Mouse (Mus musculus): ENCODE results near the gene Auts2. TPM values are rescaled to one million over a fixed set of nuclear protein-coding genes. Genes with fewer than 3 reads are reported as not detected.

Gene Auts2
- polyA plus RNA-seq, 1 experiment from 2014 or later = 32.6 TPM

DNA sequence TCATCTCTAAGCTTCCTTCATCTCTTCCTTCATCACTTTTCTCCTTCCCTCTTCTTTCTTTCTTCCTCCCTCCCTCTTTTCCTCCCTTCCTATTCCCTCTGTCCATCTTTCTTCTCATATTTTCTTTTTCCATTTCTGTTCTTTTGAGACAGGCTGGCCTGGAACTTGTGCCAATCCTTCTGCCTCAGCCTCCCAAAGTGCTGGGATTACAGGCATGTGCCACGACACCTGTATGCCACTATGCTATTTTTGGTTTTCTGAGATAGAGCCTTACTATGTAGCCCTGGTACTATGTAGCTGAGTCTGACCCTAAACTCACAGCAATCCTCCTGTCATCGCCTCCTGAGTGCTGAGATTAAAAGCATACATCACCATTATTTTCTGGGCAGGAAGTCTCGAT lies 1023.6 kb downstream of the Auts2 start:
- H3K27ac ChIP-seq (ENCODE audit: low read depth, low read length) = no peak overlapping the region
- H3K9me3 ChIP-seq (ENCODE audit: control insufficient read depth, low read length) = no peaks in the 10 kb centered on the region
- H3K9ac ChIP-seq (ENCODE audit: low read depth, low read length) = no peak overlapping the region
- no peak for ATAC-seq (ENCODE audit: low FRiP score, low TSS enrichment)
- WGBS = 93% methylated on average over 3 of the region's 3 CpGs
- H3K36me3 ChIP-seq (ENCODE audit: control insufficient read depth, insufficient read depth, low read length) = no peaks in the 10 kb centered on the region
- no peak overlapping the region for H3K4me2 ChIP-seq (replicated peaks; ENCODE audit: low read depth, low read length)
- H3K27me3 ChIP-seq (ENCODE audit: control insufficient read depth, insufficient read depth, low read length) = no peaks in the 10 kb centered on the region
- H3K4me3 ChIP-seq (ENCODE audit: low read length) = no peak overlapping the region
- peaks cover 23% of the 10 kb centered on the region; the same call in 1 of the 2 replicates for H3K4me1 ChIP-seq (ENCODE audit: control insufficient read depth, insufficient read depth, low read length)

DNA sequence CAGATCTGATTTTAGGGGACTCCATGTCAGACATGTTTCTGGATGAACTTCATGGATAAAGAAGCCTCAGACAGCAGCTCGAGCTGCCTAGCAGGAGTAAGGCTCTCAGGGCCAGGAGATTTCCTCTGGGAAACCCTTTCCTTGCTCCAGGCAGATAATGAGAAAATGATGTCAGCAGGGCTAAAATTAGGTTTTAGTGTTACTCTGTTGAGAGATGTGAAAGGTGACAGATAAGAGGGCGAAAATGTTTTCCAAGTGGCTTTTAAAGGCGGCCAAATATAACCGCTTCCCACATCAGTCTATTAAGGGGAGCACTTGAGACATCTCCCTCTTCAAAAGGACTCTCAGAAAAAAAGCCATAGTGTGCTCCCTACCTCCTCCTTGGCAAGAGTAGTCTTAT lies 1025.5 kb downstream of the Auts2 start:
- no peak overlapping the region for H3K4me3 ChIP-seq (ENCODE audit: low read length)
- no peaks in the 10 kb centered on the region for H3K36me3 ChIP-seq (ENCODE audit: control insufficient read depth, insufficient read depth, low read length)
- H3K9me3 ChIP-seq (ENCODE audit: control insufficient read depth, low read length) = no peaks in the 10 kb centered on the region
- no peaks in the 10 kb centered on the region for H3K27me3 ChIP-seq (ENCODE audit: control insufficient read depth, insufficient read depth, low read length)
- H3K4me1 ChIP-seq (ENCODE audit: control insufficient read depth, insufficient read depth, low read length) = 0 out of 2 replicates have a peak, but pooled peaks cover 11% of the 10 kb centered on the region
- H3K9ac ChIP-seq (ENCODE audit: low read depth, low read length) = no peak overlapping the region
- WGBS = 69% methylated on average over 4 of the region's 4 CpGs
- no peak overlapping the region for H3K4me2 ChIP-seq (replicated peaks; ENCODE audit: low read depth, low read length)
- no peak for ATAC-seq (ENCODE audit: low FRiP score, low TSS enrichment)
- H3K27ac ChIP-seq (ENCODE audit: low read depth, low read length) = no peak overlapping the region

DNA sequence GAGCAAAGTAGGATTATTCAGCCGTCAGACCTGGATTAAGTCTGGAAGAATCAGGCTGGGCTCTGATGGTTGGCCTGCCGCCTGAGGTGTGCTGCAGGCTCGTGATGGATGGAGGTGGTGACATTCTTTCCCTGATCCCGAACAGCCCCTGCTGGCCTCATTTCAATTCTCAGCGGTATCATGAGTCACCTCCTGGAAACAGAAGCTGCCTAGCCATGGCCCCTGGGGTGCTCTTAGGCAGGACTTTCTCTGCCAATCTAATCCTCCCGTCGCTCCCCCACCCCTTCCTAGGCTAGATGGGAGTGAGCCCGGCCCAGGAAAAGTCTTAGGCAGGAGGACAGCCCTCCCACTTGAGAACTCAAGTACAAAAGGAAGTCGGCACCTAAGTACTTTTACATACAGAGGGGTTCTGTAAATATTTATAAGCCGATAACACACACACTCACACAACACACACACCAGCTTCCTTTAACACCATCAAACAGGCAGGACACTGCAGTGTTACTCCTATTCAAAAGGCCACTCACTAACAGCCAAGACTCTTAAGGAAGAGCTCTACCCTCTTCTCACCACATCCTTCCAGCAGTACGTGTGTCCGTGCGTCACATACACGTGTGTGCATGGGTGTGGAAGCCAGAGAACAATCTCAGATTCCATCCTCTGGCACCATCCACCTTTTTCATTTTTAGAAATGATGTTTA lies 1027.3 kb downstream of the Auts2 start:
- peak; percentile 59 for ATAC-seq (ENCODE audit: low FRiP score, low TSS enrichment)
- 29% methylated on average over 14 of the region's 14 CpGs for WGBS
- no peak overlapping the region for H3K4me2 ChIP-seq (replicated peaks; ENCODE audit: low read depth, low read length)
- H3K9ac ChIP-seq (ENCODE audit: low read depth, low read length) = no peak overlapping the region
- H3K27me3 ChIP-seq (ENCODE audit: control insufficient read depth, insufficient read depth, low read length) = no peaks in the 10 kb centered on the region
- peaks cover 2% of the 10 kb centered on the region; the same call in 1 of the 2 replicates for H3K36me3 ChIP-seq (ENCODE audit: control insufficient read depth, insufficient read depth, low read length)
- no peak overlapping the region for H3K27ac ChIP-seq (ENCODE audit: low read depth, low read length)
- H3K4me3 ChIP-seq (ENCODE audit: low read length) = no peak overlapping the region
- 0 out of 2 replicates have a peak, but pooled peaks cover 11% of the 10 kb centered on the region for H3K4me1 ChIP-seq (ENCODE audit: control insufficient read depth, insufficient read depth, low read length)
- H3K9me3 ChIP-seq (ENCODE audit: control insufficient read depth, low read length) = no peaks in the 10 kb centered on the region

DNA sequence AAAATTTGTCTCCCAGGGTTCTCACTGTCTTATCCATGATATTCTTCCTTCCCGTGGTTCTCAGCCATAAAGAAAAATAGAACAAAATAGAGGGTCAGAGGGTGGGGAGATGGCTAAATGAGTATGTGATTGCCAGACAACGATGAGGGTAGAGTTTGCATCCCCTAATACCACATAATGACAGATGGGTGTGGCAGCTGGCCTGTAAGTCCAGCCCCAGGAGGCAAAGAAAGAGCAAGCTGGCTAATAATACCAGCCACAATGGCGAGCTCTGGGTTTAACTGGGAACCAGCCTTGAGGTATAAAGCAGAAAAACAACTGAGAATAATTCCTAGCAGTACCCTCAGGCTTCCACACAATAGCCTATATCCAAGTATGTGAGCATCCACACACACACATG lies 1029.4 kb downstream of the Auts2 start:
- 0 out of 2 replicates have a peak, but pooled peaks cover 11% of the 10 kb centered on the region for H3K4me1 ChIP-seq (ENCODE audit: control insufficient read depth, insufficient read depth, low read length)
- no peak for ATAC-seq (ENCODE audit: low FRiP score, low TSS enrichment)
- H3K36me3 ChIP-seq (ENCODE audit: control insufficient read depth, insufficient read depth, low read length) = peaks cover 2% of the 10 kb centered on the region; the same call in 1 of the 2 replicates
- H3K4me2 ChIP-seq (replicated peaks; ENCODE audit: low read depth, low read length) = no peak overlapping the region
- no peaks in the 10 kb centered on the region for H3K9me3 ChIP-seq (ENCODE audit: control insufficient read depth, low read length)
- WGBS = 77% methylated on average over 3 of the region's 3 CpGs
- H3K9ac ChIP-seq (ENCODE audit: low read depth, low read length) = no peak overlapping the region
- H3K4me3 ChIP-seq (ENCODE audit: low read length) = no peak overlapping the region
- no peak overlapping the region for H3K27ac ChIP-seq (ENCODE audit: low read depth, low read length)
- no peaks in the 10 kb centered on the region for H3K27me3 ChIP-seq (ENCODE audit: control insufficient read depth, insufficient read depth, low read length)

DNA sequence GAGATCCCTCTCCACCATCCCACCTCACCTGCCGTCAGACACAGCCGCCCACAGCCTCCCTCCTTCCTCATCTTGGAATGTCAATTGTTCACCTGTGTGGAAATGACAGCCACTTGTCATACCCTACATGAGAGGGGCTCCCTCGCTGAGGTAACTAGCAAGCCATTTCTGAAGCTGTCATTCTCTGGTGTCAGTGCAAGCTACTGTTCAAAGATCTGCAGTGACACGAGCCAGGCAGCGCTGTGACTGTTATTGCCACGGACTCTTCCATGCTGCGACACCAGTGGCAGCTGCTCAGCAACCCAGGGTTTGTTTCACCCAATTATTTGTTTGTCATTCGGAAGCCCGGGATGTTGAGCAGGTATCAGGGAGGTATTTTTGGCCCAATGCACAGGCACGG lies 1030.5 kb downstream of the Auts2 start:
- no peak overlapping the region for H3K4me3 ChIP-seq (ENCODE audit: low read length)
- 92% methylated on average over 10 of the region's 10 CpGs for WGBS
- H3K9me3 ChIP-seq (ENCODE audit: control insufficient read depth, low read length) = no peaks in the 10 kb centered on the region
- H3K27me3 ChIP-seq (ENCODE audit: control insufficient read depth, insufficient read depth, low read length) = no peaks in the 10 kb centered on the region
- H3K4me1 ChIP-seq (ENCODE audit: control insufficient read depth, insufficient read depth, low read length) = 0 out of 2 replicates have a peak, but pooled peaks cover 11% of the 10 kb centered on the region
- no peak overlapping the region for H3K27ac ChIP-seq (ENCODE audit: low read depth, low read length)
- no peak overlapping the region for H3K4me2 ChIP-seq (replicated peaks; ENCODE audit: low read depth, low read length)
- no peak for ATAC-seq (ENCODE audit: low FRiP score, low TSS enrichment)
- peaks cover 2% of the 10 kb centered on the region; the same call in 1 of the 2 replicates for H3K36me3 ChIP-seq (ENCODE audit: control insufficient read depth, insufficient read depth, low read length)
- H3K9ac ChIP-seq (ENCODE audit: low read depth, low read length) = no peak overlapping the region

DNA sequence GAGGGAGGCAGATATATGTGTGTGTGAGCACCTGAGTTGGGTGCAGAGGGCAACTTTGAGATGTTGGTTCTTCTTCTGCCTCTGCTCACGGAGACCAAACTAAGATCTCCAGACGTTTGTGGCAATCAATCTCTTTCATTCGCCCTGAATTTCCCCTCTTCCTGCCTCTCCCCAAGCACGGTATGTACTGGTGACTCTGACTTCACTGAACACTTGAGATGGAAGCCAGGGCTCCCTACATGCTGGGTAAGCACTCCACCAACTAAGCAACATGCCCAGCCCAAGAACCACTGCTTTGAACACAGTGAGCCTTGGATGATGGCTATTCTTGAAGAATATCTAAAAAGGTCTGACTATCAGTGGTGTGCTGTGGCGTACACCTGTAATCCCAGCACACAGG lies 1032.5 kb downstream of the Auts2 start:
- 78% methylated on average over 5 of the region's 5 CpGs for WGBS
- peaks cover 2% of the 10 kb centered on the region; the same call in 1 of the 2 replicates for H3K36me3 ChIP-seq (ENCODE audit: control insufficient read depth, insufficient read depth, low read length)

DNA sequence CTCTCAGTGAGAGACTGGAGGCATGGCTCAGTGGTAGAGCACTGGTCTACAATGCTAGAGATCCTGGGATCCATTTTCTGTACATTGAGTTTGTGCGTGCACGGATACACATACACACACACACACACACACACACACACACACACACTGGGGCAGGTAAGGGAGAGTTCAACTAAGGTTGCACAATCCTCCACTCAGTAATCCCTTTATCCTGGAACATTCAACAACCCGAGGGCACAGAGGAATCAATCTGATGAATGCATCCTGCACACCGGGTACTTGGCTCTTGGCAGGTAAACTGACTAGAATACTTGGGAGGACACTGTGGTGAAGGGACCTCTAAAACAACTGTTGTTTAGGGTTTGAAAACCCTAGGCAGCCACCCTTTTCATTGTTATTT lies 1033.8 kb downstream of the Auts2 start:
- ATAC-seq (ENCODE audit: low FRiP score, low TSS enrichment) = no peak
- no peak overlapping the region for H3K4me3 ChIP-seq (ENCODE audit: low read length)
- H3K9me3 ChIP-seq (ENCODE audit: control insufficient read depth, low read length) = no peaks in the 10 kb centered on the region
- WGBS = 98% methylated on average over 4 of the region's 4 CpGs
- H3K36me3 ChIP-seq (ENCODE audit: control insufficient read depth, insufficient read depth, low read length) = peaks cover 2% of the 10 kb centered on the region; the same call in 1 of the 2 replicates
- H3K9ac ChIP-seq (ENCODE audit: low read depth, low read length) = no peak overlapping the region
- no peak overlapping the region for H3K27ac ChIP-seq (ENCODE audit: low read depth, low read length)
- no peaks in the 10 kb centered on the region for H3K4me1 ChIP-seq (ENCODE audit: control insufficient read depth, insufficient read depth, low read length)
- H3K4me2 ChIP-seq (replicated peaks; ENCODE audit: low read depth, low read length) = no peak overlapping the region
- H3K27me3 ChIP-seq (ENCODE audit: control insufficient read depth, insufficient read depth, low read length) = no peaks in the 10 kb centered on the region

More for the DNA sequence above, 1032.5 kb downstream of the Auts2 start:
- Histone ChIP-seq H3K27ac (ENCODE audit: low read depth, low read length) (no peak overlapping the region), H3K27me3 (ENCODE audit: control insufficient read depth, insufficient read depth, low read length) (no peaks in the 10 kb centered on the region), H3K9me3 (ENCODE audit: control insufficient read depth, low read length) (no peaks in the 10 kb centered on the region), H3K4me3 (ENCODE audit: low read length) (no peak overlapping the region), H3K9ac (ENCODE audit: low read depth, low read length) (no peak overlapping the region), H3K4me1 (ENCODE audit: control insufficient read depth, insufficient read depth, low read length) (0 out of 2 replicates have a peak, but pooled peaks cover 4% of the 10 kb centered on the region), H3K4me2 (replicated peaks; ENCODE audit: low read depth, low read length) (no peak overlapping the region)
- ATAC-seq (ENCODE audit: low FRiP score, low TSS enrichment) = no peak

DNA sequence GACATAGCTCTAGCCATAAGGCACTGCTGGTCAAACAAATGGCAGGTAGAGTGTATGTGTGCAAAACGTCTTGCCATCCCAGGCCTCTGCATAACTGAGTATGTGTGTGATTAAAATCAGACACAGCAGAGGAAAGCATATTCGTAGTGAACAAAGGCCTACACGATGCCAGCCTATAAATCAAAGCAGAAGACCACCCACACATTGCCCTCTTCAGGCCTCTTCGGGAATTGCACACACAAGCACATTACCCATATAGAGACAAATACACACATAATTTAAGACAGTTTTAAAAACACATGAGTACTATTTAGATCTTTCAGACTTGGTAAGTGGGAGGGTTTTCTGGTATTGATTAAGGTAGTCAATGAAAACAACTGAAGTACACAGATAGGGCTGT lies 1044.3 kb downstream of the Auts2 start:
- H3K27me3 ChIP-seq (ENCODE audit: control insufficient read depth, insufficient read depth, low read length) = no peaks in the 10 kb centered on the region
- no peak overlapping the region for H3K9ac ChIP-seq (ENCODE audit: low read depth, low read length)
- H3K4me3 ChIP-seq (ENCODE audit: low read length) = no peak overlapping the region
- no peak overlapping the region for H3K4me2 ChIP-seq (replicated peaks; ENCODE audit: low read depth, low read length)
- ATAC-seq (ENCODE audit: low FRiP score, low TSS enrichment) = no peak
- no peaks in the 10 kb centered on the region for H3K36me3 ChIP-seq (ENCODE audit: control insufficient read depth, insufficient read depth, low read length)
- no peak overlapping the region for H3K27ac ChIP-seq (ENCODE audit: low read depth, low read length)
- H3K4me1 ChIP-seq (ENCODE audit: control insufficient read depth, insufficient read depth, low read length) = no peaks in the 10 kb centered on the region
- 93% methylated on average over 4 of the region's 4 CpGs for WGBS
- no peaks in the 10 kb centered on the region for H3K9me3 ChIP-seq (ENCODE audit: control insufficient read depth, low read length)

DNA sequence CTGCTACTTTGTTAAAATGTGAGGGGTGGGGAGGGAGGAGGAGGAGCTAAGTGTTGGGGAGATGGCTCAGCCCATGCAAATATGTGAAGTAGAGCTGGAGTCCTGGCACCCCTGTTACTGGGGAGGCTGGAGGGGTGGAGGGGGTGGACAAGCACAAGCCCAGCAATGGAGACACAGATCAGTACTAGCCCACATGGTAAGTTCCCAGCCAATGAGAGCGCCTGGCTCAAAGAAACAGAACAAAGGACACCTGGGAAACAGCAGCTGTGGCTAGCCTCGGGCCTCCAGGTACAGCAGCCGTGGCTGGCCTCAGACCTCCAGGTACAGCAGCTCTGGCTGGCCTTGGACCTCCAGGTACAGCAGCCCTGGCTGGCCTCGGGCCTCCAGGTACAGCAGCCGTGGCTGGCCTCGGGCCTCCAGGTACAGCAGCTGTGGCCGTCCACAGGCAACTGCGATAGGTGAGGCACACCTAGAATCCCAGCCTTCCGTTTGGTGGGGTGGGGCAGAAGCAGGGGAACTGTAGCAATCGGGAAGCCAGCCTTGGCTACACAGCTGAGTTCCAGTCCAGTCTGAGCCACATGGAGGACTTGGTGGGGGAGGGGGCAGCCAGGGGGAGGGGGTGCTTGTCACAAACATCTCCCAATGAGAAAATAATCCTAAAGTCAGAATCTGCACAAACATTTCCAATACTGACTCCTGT lies 1046.5 kb downstream of the Auts2 start:
- Histone ChIP-seq H3K4me2 (replicated peaks; ENCODE audit: low read depth, low read length) (no peak overlapping the region), H3K4me1 (ENCODE audit: control insufficient read depth, insufficient read depth, low read length) (0 out of 2 replicates have a peak, but pooled peaks cover 4% of the 10 kb centered on the region), H3K36me3 (ENCODE audit: control insufficient read depth, insufficient read depth, low read length) (no peaks in the 10 kb centered on the region), H3K27me3 (ENCODE audit: control insufficient read depth, insufficient read depth, low read length) (no peaks in the 10 kb centered on the region), H3K9ac (ENCODE audit: low read depth, low read length) (no peak overlapping the region), H3K9me3 (ENCODE audit: control insufficient read depth, low read length) (no peaks in the 10 kb centered on the region), H3K4me3 (ENCODE audit: low read length) (no peak overlapping the region), H3K27ac (ENCODE audit: low read depth, low read length) (no peak overlapping the region)
- whole genome bisulfite sequencing = 93% methylated on average over 9 of the region's 10 CpGs
- no peak for ATAC-seq (ENCODE audit: low FRiP score, low TSS enrichment)

Measured in kidney, embryonic 14.5 days (tissue).